Mouse (Mus musculus) adrenal gland, adult 2 months (tissue): ENCODE data around the gene Vmn1r8. TPM values are rescaled to one million over a fixed set of nuclear protein-coding genes. Genes with fewer than 3 reads are reported as not detected.
"Not testable (repeated sequence)": the region's sequence is repeated elsewhere in the genome, so short reads cannot be mapped to it uniquely, and the experiment has no call there.

Source experiments
- DNase-seq: peaks from one replicate; pipeline ENCODE4 v3.0.0; 2021
- long read RNA-seq: library from polyadenylated mRNA; stranded (forward); transcript quantifications from one replicate; pipeline ENCODE4 v2.0.0, GENCODE M21; 2021
- polyA plus RNA-seq: library from polyadenylated mRNA; depleted of rRNA; stranded (reverse); fragments of >200 nt; gene quantifications from 2 replicates; pipeline ENCODE4 v1.2.3, GENCODE M21; 2012; rRNA removed
- total RNA-seq, 2 experiments: library from RNA; stranded (reverse); gene quantifications; 2 replicates each; pipeline ENCODE4 v1.2.3; 2021

Gene Vmn1r8
- total RNA-seq (not detected), polyA plus RNA-seq (not detected in 2 replicates)
- long read RNA-seq: 0 reads

- no peak for DNase-seq
These were observed at the start of gene Vmn1r8 for GRCm38 (mm10) chr6:57031984-57032383. Gene Vmn1r8, plus strand, starts transcription at chr6:57032284.

GRCm38 (mm10) chr6:56996943-56997342 lies 35.1 kb upstream of the Vmn1r8 start, which contains the start of gene Vmn1r6:
Gene Vmn1r6, plus strand, starts transcription at chr6:56997243.
- DNase-seq: no peak

GRCm38 (mm10) chr6:57025224-57025623 lies 6.9 kb upstream of the Vmn1r8 start, which contains the start of gene Vmn1r7:
Gene Vmn1r7, minus strand, starts transcription at chr6:57025324.
- DNase-seq: not testable (repeated sequence)

- no peak for DNase-seq
These were observed 2.6 kb downstream of the Vmn1r8 start for GRCm38 (mm10) chr6:57034674-57035073.

GRCm38 (mm10) chr6:57063730-57064129 lies 31.6 kb downstream of the Vmn1r8 start:
- no peak for DNase-seq

GRCm38 (mm10) chr6:57066487-57066886 lies 34.4 kb downstream of the Vmn1r8 start, which contains the start of gene Vmn1r9:
Gene Vmn1r9, plus strand, starts transcription at chr6:57066787.
- DNase-seq: no peak

Other genes starting within 250 kb of the Vmn1r8 start
- 10 to 100 TPM; 28.5 to 32.7 TPM for gene Kbtbd2, start 234.5 kb upstream of the Vmn1r8 start, total RNA-seq
- 3.0 and 4.3 TPM in 2 replicates for gene Kbtbd2, start 234.5 kb upstream of the Vmn1r8 start, polyA plus RNA-seq
- gene Fkbp9, start 200.2 kb upstream of the Vmn1r8 start, total RNA-seq: 10 to 100 TPM; 53.9 to 87.1 TPM
- 33.5 and 35.2 TPM in 2 replicates for gene Fkbp9, start 200.2 kb upstream of the Vmn1r8 start, polyA plus RNA-seq
- 10 to 100 TPM; 17.8 to 25.3 TPM for gene Nt5c3, start 108.4 kb upstream of the Vmn1r8 start, total RNA-seq
- 5.6 and 15.5 TPM in 2 replicates for gene Nt5c3, start 108.4 kb upstream of the Vmn1r8 start, polyA plus RNA-seq
- gene Vmn1r4, start 108.3 kb upstream of the Vmn1r8 start, total RNA-seq: under 1 TPM; 0.31 to 0.40 TPM
- 0.04 and 0.07 TPM in 2 replicates for gene Vmn1r4, start 108.3 kb upstream of the Vmn1r8 start, polyA plus RNA-seq
- not detected for gene Vmn1r5, start 62.0 kb upstream of the Vmn1r8 start, total RNA-seq
- gene Vmn1r5, start 62.0 kb upstream of the Vmn1r8 start, polyA plus RNA-seq: not detected in 2 replicates
- not detected for gene Vmn1r6, start 35.0 kb upstream of the Vmn1r8 start, total RNA-seq
- gene Vmn1r6, start 35.0 kb upstream of the Vmn1r8 start, polyA plus RNA-seq: not detected in 2 replicates
- gene Vmn1r7, start 7.0 kb upstream of the Vmn1r8 start, total RNA-seq: not detected
- gene Vmn1r7, start 7.0 kb upstream of the Vmn1r8 start, polyA plus RNA-seq: not detected in 2 replicates
- not detected for gene Vmn1r9, start 34.5 kb downstream of the Vmn1r8 start, total RNA-seq
- not detected in 2 replicates for gene Vmn1r9, start 34.5 kb downstream of the Vmn1r8 start, polyA plus RNA-seq
- gene Vmn1r10, start 77.2 kb downstream of the Vmn1r8 start, total RNA-seq: not detected
- not detected in 2 replicates for gene Vmn1r10, start 77.2 kb downstream of the Vmn1r8 start, polyA plus RNA-seq
- gene Vmn1r11, start 101.2 kb downstream of the Vmn1r8 start, total RNA-seq: not detected
- gene Vmn1r11, start 101.2 kb downstream of the Vmn1r8 start, polyA plus RNA-seq: not detected in 2 replicates
- not detected for gene Vmn1r12, start 124.6 kb downstream of the Vmn1r8 start, total RNA-seq
- gene Vmn1r12, start 124.6 kb downstream of the Vmn1r8 start, polyA plus RNA-seq: not detected in 2 replicates
- not detected for gene Vmn1r13, start 171.0 kb downstream of the Vmn1r8 start, total RNA-seq
- gene Vmn1r13, start 171.0 kb downstream of the Vmn1r8 start, polyA plus RNA-seq: not detected in 2 replicates
- not detected for gene Vmn1r14, start 199.4 kb downstream of the Vmn1r8 start, total RNA-seq
- not detected in 2 replicates for gene Vmn1r14, start 199.4 kb downstream of the Vmn1r8 start, polyA plus RNA-seq
- not detected for gene Vmn1r15, start 225.7 kb downstream of the Vmn1r8 start, total RNA-seq
- gene Vmn1r15, start 225.7 kb downstream of the Vmn1r8 start, polyA plus RNA-seq: not detected in 2 replicates